Mouse (Mus musculus): ENCODE data around the gene Slc6a19.

GRCm38 (mm10) chr13:73701161-73701883 lies 3.3 kb downstream of the Slc6a19 start:
- TF ChIP-seq CTCF (IDR thresholded peaks at IDR 0.05; ENCODE audit: low read depth, low read length) (no peak), POLR2A (IDR thresholded peaks at IDR 0.05; ENCODE audit: extremely low read depth, insufficient read depth, low read length) (no peak)

Measured in liver, adult 2 months (tissue).